Mouse (Mus musculus) heart, postnatal 0 days (tissue): ENCODE data around the gene Hif3a.

Source experiments
- CTCF ChIP-seq: IDR thresholded peaks from 2 replicates; pipeline ENCODE4 v1.5.1; 2016; ENCODE audit warnings: antibody characterized with exemption, control low read depth, low read depth
- EP300 ChIP-seq: IDR thresholded peaks from 2 replicates; pipeline ENCODE4 v1.6.1; 2016; ENCODE audit warnings: antibody characterized with exemption, low read depth

- no peak for TF ChIP-seq CTCF
- no peak for TF ChIP-seq EP300
These were observed 58.8 kb downstream of the Hif3a start for GRCm38 (mm10) chr7:17003230-17003960.
